Mouse (Mus musculus) heart, postnatal 0 days (tissue): ENCODE data around the gene Scaf1. TPM values are rescaled to one million over a fixed set of nuclear protein-coding genes. Genes with fewer than 3 reads are reported as not detected.

ENCODE experiments used
- ATAC-seq: fragments of 200-750 bp; cut with Nextera tagmentation; 2 replicates; pipeline ENCODE4 v1.8.0; 2017; ENCODE audit warnings: low read depth, moderate number of reproducible peaks, moderate library complexity; ENCODE audit not compliant: insufficient read depth
- DNase-seq: peaks from one replicate; pipeline ENCODE4 v3.0.0-alpha.2; 2016; ENCODE audit warnings: low spot score
- H3K27ac ChIP-seq: fragments of 300-500 bp; sonication (generic); 2 replicates; pipeline ENCODE4 v1.5.1; 2014; ENCODE audit warnings: low read depth, mild to moderate bottlenecking
- H3K27me3 ChIP-seq: fragments of 300-500 bp; sonication (generic); 2 replicates; pipeline ENCODE4 v1.6.1; 2014; ENCODE audit warnings: low read length, mixed read lengths; ENCODE audit not compliant: control insufficient read depth, insufficient read depth
- H3K36me3 ChIP-seq: fragments of 300-500 bp; sonication (generic); replicated peaks from 2 replicates; pipeline ENCODE4 v1.6.1; 2014; ENCODE audit warnings: low read length, mixed read lengths; ENCODE audit not compliant: control insufficient read depth, insufficient read depth
- H3K4me1 ChIP-seq: fragments of 300-500 bp; sonication (generic); 2 replicates; pipeline ENCODE4 v1.6.1; 2014; ENCODE audit warnings: antibody characterized with exemption; ENCODE audit not compliant: control insufficient read depth, insufficient read depth
- H3K4me2 ChIP-seq: fragments of 300-500 bp; sonication (generic); 2 replicates; pipeline ENCODE4 v1.6.1; 2014; ENCODE audit warnings: low read depth, mild to moderate bottlenecking, low read length, moderate library complexity
- H3K4me3 ChIP-seq: fragments of 300-500 bp; sonication (generic); 2 replicates; pipeline ENCODE4 v1.5.1; 2014; ENCODE audit warnings: low read depth, low read length
- H3K9ac ChIP-seq: fragments of 300-500 bp; sonication (generic); replicated peaks from 2 replicates; pipeline ENCODE4 v1.6.1; 2014; ENCODE audit warnings: low read depth, low read length, mixed read lengths
- H3K9me3 ChIP-seq: fragments of 300-500 bp; sonication (generic); replicated peaks from 2 replicates; pipeline ENCODE4 v1.6.1; 2016; ENCODE audit warnings: low read length; ENCODE audit not compliant: control insufficient read depth
- CTCF ChIP-seq: IDR thresholded peaks from 2 replicates; pipeline ENCODE4 v1.5.1; 2016; ENCODE audit warnings: antibody characterized with exemption, control low read depth, low read depth
- EP300 ChIP-seq: IDR thresholded peaks from 2 replicates; pipeline ENCODE4 v1.6.1; 2016; ENCODE audit warnings: antibody characterized with exemption, low read depth
- WGBS: fragments of 180-500 bp; shearing (Covaris S2); extraction: QIAGEN DNeasy Blood & Tissue Kit; methylation state at CpG from one replicate; pipeline ENCODE4 v1.1.7; 2014; 5-methylcytosine and 5-hydroxymethylcytosine counted together
- polyA plus RNA-seq: library from polyadenylated mRNA; unstranded; fragments of >200 nt; fragmentation: Nextera tagmentation; extraction: Ambion mirVana; gene quantifications from 2 replicates; pipeline ENCODE4 v1.2.1, GENCODE M21; 2015
- total RNA-seq: library from RNA; depleted of rRNA; stranded (reverse); fragments of >200 nt; gene quantifications from 2 replicates; pipeline ENCODE4 v1.2.3, GENCODE M21; 2014; ENCODE audit warnings: low replicate concordance; rRNA removed

Scaf1 gene
- 37.8 and 38.9 TPM in 2 replicates for total RNA-seq
- 15.9 and 17.9 TPM in 2 replicates for polyA plus RNA-seq

DNA sequence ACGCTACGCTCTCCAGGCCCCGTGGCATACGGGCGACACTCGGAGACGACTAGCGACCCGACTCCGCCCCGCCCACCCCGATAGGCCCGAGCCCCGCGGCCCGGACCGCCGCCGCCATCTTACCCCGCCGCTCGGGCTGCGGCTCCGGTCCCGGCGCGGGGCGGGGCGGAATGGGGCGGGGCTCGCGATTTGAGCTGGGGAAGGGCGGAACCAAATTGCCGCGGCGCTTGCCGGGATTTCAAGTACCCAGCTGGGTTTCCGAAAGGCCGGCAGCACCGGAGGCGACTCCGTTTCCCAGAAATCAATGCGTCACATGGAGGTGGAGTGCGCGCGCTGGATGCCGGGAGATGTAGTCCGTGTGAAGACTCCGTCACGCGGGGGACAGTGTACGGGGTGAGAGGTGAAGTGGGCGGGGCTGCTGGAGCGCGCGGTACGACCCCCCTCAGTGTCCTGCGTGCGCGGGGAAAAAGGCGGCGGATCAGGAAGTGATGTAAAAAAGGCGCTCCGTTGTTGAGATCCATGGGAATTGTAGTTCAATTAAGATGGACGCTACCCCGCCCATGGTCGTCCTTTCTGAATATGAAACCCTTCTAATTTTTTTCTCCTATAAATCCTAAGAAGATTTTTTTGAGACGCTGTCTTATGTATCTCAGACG, at the start of gene Scaf1:
Gene Scaf1 (minus strand): TSS at position 407 of the 656 bp plus-strand sequence.
- ATAC-seq (peak; percentile 81), DNase-seq (peak; percentile 100)
- no peaks in the 10 kb centered on the region for H3K27me3 ChIP-seq
- H3K9me3 ChIP-seq: no peaks in the 10 kb centered on the region
- peak within 1 kb of the TSS; percentile 95 for H3K4me3 ChIP-seq
- TF ChIP-seq EP300: peak; percentile 59; the same call in 1 of the 2 replicates
- no peak for TF ChIP-seq CTCF
- peaks cover 9% of the 10 kb centered on the region for H3K4me1 ChIP-seq
- peak within 1 kb of the TSS; percentile 100 for H3K27ac ChIP-seq
- peak within 1 kb of the TSS; percentile 85 for H3K4me2 ChIP-seq
- H3K36me3 ChIP-seq: peaks cover 34% of the 10 kb centered on the region
- H3K9ac ChIP-seq: peak within 1 kb of the TSS; percentile 96
- WGBS: under 1% methylated on average over 68 of the region's 69 CpGs

DNA sequence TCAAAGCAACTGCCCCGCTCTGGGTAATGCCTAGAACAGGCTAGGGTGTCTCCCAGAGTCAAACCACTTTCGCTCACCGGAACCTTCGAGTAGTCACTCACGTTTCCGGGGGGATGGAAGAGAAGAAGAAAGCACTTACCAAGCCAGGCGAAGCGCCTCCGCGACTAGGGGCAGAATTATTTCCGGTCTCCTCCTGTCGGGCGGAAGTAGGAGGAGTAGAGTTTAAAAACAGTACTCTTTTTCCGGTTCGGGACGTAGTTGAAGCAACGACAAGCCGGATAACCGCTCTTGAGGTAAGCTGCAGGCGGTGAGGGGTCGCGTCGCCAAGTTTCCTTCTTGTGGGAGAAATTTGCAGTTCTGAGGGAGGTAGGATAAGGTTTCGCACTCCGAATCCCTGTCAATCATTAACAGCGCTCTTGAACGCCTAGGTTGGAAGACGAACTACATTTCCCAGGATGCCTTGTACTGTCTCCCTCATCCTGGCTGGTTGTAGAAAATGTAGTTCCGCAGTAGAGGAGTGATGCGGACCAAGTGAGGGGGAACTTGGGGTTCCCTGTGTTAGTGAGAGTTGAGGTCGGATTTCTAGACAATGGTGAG, 46.2 kb upstream of the Scaf1 start, which contains the start of the genes Nosip and Prrg2:
Gene Nosip (plus strand): TSS at position 191 of the 597 bp plus-strand sequence.
Gene Prrg2 (minus strand): TSS at position 439 of the 597 bp plus-strand sequence.
- DNase-seq: peak; percentile 98
- Histone ChIP-seq H3K27me3 (no peaks in the 10 kb centered on the region), H3K27ac (peak within 1 kb of the TSS; percentile 92), H3K4me1 (peaks cover 7% of the 10 kb centered on the region; the same call in 1 of the 2 replicates), H3K9ac (peak within 1 kb of the TSS; percentile 53), H3K36me3 (no peaks in the 10 kb centered on the region), H3K4me3 (peak within 1 kb of the TSS; percentile 70), H3K9me3 (no peaks in the 10 kb centered on the region), H3K4me2 (peak within 1 kb of the TSS; percentile 76)
- TF ChIP-seq CTCF (peak; percentile 21), EP300 (peak; percentile 89)
- WGBS: 0% methylated on average over 31 of the region's 31 CpGs
- peak; percentile 90 for ATAC-seq

DNA sequence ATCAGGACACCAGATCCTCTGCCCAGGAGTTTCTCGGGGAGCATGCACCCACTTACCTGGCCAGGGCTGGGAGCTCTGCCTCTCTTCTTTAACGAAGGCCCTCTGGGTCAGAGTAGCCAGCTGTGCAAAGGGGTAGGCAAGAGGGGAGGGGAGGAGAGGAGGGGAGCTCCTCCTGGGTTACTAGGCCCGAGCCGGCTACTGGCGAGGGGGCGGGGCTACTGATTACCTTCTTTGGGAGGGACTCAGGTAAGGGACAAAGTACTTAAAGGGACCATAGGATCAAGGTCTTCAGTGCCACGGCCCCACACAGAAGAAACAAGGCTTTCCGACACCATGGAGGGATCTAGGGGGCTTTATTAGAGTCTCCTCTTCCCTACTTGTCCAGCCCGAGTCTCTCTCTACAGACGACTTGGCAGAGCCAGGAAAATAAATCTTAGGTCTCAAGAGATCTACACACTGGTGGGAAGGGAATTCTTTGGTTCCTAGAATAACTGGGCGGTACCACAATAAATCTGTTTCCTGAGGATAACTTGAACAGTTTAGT, 45.4 kb upstream of the Scaf1 start:
- peaks cover 7% of the 10 kb centered on the region; the same call in 1 of the 2 replicates for H3K4me1 ChIP-seq
- peak overlapping the region; percentile 61 for H3K4me2 ChIP-seq
- H3K27ac ChIP-seq: peak overlapping the region; percentile 92
- WGBS: 17% methylated on average over 11 of the region's 11 CpGs
- TF ChIP-seq CTCF (no peak), EP300 (no peak)
- peak overlapping the region; percentile 70 for H3K4me3 ChIP-seq
- H3K36me3 ChIP-seq: no peaks in the 10 kb centered on the region
- H3K9me3 ChIP-seq: no peaks in the 10 kb centered on the region
- H3K9ac ChIP-seq: peak overlapping the region; percentile 53
- no peaks in the 10 kb centered on the region for H3K27me3 ChIP-seq
- ATAC-seq: no peak
- DNase-seq: peak; percentile 20

DNA sequence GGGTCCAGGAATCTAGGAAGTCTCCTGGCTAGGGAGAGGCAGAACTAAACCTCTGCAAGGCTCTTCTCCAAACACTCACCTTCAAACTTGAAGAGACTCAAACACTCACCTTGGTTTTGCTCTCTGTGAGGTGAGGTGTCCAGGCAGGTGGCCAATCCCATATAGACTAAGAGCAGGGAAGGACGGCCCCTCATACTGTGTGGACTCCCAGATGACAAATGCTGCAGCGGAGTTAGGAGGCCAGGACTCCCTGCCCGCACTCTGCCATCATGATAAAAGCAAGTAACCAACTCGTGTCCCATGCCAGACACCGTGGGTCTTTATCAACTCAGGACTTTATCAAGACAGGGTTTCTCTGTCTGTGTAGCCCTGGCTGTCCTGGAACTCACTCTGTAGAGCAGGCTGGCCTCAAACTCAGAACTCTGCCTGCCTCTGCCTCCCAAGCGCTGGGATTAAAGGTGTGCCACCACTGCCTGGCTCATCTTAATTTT, 44.5 kb upstream of the Scaf1 start:
- Histone ChIP-seq H3K9me3 (no peaks in the 10 kb centered on the region), H3K4me3 (no peak overlapping the region), H3K4me2 (no peak overlapping the region), H3K27me3 (no peaks in the 10 kb centered on the region), H3K9ac (no peak overlapping the region), H3K27ac (no peak overlapping the region), H3K4me1 (peaks cover 7% of the 10 kb centered on the region; the same call in 1 of the 2 replicates), H3K36me3 (no peaks in the 10 kb centered on the region)
- ATAC-seq (no peak), DNase-seq (no peak)
- TF ChIP-seq CTCF: no peak
- no peak for TF ChIP-seq EP300
- 78% methylated on average over 6 of the region's 6 CpGs for WGBS
